Mouse (Mus musculus): ENCODE measurements around the gene Tyw3. TPM values are rescaled to one million over a fixed set of nuclear protein-coding genes. Genes with fewer than 3 reads are reported as not detected.
A peak's percentile ranks its signal among the peaks of the same experiment; 100 is the strongest.
"Not testable (repeated sequence)": the region's sequence is repeated elsewhere in the genome, so short reads cannot be mapped to it uniquely, and the experiment has no call there.

Tyw3 gene
- polyA plus RNA-seq (2012) = 0.13 and 0.17 TPM in 2 replicates

DNA sequence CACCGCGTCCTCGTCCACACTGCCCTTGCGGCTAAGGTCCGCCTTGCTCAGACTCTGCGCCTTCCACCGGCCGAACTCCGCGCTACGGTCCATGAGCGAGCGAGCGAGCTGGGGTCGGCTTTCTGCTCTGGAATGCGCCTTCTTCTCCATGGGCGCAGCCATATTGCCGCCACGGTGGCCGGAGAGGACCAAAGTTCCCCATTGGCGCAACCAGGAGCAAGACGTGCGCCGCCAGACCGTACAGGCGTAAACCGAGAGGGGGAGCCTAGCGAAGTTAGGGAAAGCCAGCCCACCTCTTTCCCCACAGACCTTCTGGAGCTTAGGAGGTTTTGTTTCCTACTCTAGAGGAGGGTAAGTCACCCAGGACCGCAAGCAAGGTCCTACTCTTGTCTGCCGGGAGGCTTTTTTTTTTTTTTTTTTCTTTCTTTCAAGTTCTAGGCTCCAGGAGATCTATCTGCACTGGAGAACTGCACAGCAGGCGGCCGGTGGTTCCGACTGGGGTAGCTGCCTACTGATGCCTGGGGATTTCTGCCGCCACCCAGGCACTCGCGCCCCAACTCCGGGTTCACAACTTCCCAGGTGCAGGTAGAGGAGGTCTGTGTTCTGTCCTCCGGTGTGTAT, at the start of gene Tyw3:
Tyw3 (minus strand) TSS at position 171 of the 621 bp plus-strand sequence.
- Histone ChIP-seq H3K27me3 (ENCODE audit: control insufficient read depth) (no peaks in the 10 kb centered on the region), H3K9me3 (ENCODE audit: control insufficient read depth, low read length) (no peaks in the 10 kb centered on the region), H3K4me1 (ENCODE audit: control insufficient read depth) (peaks cover 17% of the 10 kb centered on the region), H3K4me3 (replicated peaks) (peak within 1 kb of the TSS; percentile 78), H3K36me3 (ENCODE audit: control insufficient read depth) (peaks cover 20% of the 10 kb centered on the region)
- TF ChIP-seq TAL1 (IDR thresholded peaks at IDR 0.05; ENCODE audit: low read length) (no peak), GATA1 (IDR thresholded peaks at IDR 0.05; ENCODE audit: low read length) (no peak)

DNA sequence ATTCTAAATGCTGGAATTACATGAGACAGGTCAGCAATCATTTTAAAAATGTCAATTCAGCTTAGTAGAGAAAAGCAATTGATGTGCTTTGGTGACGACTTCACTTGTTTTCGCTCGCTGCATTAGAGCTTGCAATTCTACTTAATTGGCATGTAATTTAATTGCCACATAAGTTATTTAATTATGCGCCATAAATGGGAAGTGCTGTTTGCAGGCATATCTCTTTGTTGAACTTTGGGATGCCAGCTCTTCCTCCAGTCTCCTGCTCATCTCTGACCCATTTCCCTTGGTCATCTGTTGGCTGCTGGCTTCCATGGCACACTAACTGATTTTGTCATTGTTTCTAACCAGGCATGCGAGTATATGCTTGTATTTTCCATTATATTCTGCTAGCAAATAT, 36.2 kb upstream of the Tyw3 start:
- TF ChIP-seq GATA1 (IDR thresholded peaks at IDR 0.05; ENCODE audit: low read length) (no peak), TAL1 (IDR thresholded peaks at IDR 0.05; ENCODE audit: low read length) (no peak)
- Histone ChIP-seq H3K4me3 (replicated peaks) (no peak overlapping the region), H3K4me1 (ENCODE audit: control insufficient read depth) (peaks cover 6% of the 10 kb centered on the region), H3K27me3 (ENCODE audit: control insufficient read depth) (no peaks in the 10 kb centered on the region), H3K36me3 (ENCODE audit: control insufficient read depth) (no peaks in the 10 kb centered on the region), H3K9me3 (ENCODE audit: control insufficient read depth, low read length) (peaks cover 4% of the 10 kb centered on the region)

DNA sequence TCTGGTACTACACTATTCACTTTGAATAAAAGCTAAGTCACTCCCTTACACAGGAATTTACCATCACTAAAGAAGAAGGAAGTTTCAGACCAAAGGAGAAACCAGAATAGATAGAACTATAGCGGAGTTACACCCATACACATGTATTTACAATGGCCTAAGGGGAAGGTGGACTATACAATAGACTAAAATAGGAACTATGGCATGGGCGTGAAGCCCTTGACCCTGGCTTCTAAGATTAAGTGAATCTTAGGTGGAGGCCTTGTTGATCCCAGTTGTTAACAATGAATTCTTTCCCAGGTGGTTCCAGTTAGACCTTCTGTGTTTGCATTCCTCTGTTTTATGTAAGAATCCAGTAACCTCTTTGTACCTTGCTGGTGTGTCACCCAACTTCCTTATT, 34.4 kb upstream of the Tyw3 start:
- H3K36me3 ChIP-seq (ENCODE audit: control insufficient read depth); H3K9me3 ChIP-seq (ENCODE audit: control insufficient read depth, low read length); H3K4me3 ChIP-seq (replicated peaks); H3K27me3 ChIP-seq (ENCODE audit: control insufficient read depth); H3K4me1 ChIP-seq (ENCODE audit: control insufficient read depth): not testable (repeated sequence)

DNA sequence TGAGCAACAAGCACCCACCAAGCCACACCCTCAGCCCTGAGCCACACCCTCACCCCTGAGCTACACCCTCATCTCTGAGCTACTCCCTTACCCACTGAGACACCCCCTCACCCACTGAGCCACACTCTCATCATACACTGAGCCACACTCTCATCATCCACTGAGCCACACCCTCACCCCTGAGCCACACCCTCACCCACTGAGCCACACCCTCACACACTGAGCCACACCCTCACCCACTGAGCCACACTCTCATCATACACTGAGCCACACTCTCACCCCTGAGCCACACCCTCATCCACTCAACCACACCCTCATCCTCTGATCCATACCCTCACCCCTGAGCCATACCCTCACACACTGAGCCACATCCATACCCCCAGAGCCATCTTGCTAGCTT, 31.4 kb upstream of the Tyw3 start:
- Histone ChIP-seq H3K27me3 (ENCODE audit: control insufficient read depth) (no peaks in the 10 kb centered on the region), H3K4me3 (replicated peaks) (no peak overlapping the region), H3K4me1 (ENCODE audit: control insufficient read depth) (peaks cover 8% of the 10 kb centered on the region), H3K36me3 (ENCODE audit: control insufficient read depth) (peaks cover 2% of the 10 kb centered on the region; the same call in 1 of the 2 replicates), H3K9me3 (ENCODE audit: control insufficient read depth, low read length) (peaks cover 5% of the 10 kb centered on the region)
- TF ChIP-seq GATA1 (IDR thresholded peaks at IDR 0.05; ENCODE audit: low read length) = no peak
- TF ChIP-seq TAL1 (IDR thresholded peaks at IDR 0.05; ENCODE audit: low read length) = no peak

DNA sequence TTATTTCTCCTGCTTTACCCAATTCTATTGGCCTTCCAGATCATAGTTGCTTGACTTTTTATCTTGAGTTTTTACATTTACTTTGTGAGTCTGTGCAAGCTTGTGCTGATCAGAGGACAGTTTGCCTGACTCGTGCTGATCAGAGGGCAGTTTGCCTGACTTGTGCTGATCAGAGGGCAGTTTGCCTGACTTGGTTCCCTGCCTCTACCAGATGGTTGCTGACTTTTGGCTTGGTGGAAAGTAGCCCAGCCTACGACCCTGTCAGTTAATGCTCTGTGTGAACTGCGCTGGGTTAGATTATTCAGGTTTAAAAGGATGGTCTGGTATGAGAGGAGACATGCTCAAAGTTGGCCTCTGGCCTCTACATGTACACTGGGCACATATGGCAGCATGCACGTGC, 19.2 kb upstream of the Tyw3 start:
- Histone ChIP-seq H3K36me3 (ENCODE audit: control insufficient read depth) (peaks cover 39% of the 10 kb centered on the region), H3K9me3 (ENCODE audit: control insufficient read depth, low read length) (no peaks in the 10 kb centered on the region), H3K4me3 (replicated peaks) (no peak overlapping the region), H3K4me1 (ENCODE audit: control insufficient read depth) (no peaks in the 10 kb centered on the region), H3K27me3 (ENCODE audit: control insufficient read depth) (no peaks in the 10 kb centered on the region)
- TF ChIP-seq TAL1 (IDR thresholded peaks at IDR 0.05; ENCODE audit: low read length) (no peak), GATA1 (IDR thresholded peaks at IDR 0.05; ENCODE audit: low read length) (no peak)

DNA sequence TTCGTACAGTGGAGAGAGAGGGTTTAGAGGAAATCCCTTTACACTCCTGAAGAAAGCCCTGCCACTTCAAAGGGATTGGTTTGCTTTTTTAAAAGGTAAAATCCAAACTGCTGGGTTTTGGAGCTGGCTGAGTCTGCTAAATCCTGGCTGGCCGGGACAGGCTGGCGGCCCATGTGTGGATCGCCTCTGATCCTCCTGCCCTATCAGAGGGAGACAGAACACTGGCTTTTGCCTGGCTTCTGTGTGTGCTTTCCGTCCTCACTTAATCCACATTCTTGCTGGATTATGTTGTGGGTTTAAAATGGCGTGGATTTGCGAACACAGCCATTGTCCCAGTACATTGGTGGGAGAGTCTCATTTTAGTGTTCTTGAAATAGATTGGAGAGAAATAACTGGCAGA, 18.4 kb upstream of the Tyw3 start:
- no peak overlapping the region for H3K4me3 ChIP-seq (replicated peaks)
- no peaks in the 10 kb centered on the region for H3K27me3 ChIP-seq (ENCODE audit: control insufficient read depth)
- no peak for TF ChIP-seq GATA1 (IDR thresholded peaks at IDR 0.05; ENCODE audit: low read length)
- no peak for TF ChIP-seq TAL1 (IDR thresholded peaks at IDR 0.05; ENCODE audit: low read length)
- H3K36me3 ChIP-seq (ENCODE audit: control insufficient read depth) = peaks cover 39% of the 10 kb centered on the region
- no peaks in the 10 kb centered on the region for H3K4me1 ChIP-seq (ENCODE audit: control insufficient read depth)
- no peaks in the 10 kb centered on the region for H3K9me3 ChIP-seq (ENCODE audit: control insufficient read depth, low read length)

DNA sequence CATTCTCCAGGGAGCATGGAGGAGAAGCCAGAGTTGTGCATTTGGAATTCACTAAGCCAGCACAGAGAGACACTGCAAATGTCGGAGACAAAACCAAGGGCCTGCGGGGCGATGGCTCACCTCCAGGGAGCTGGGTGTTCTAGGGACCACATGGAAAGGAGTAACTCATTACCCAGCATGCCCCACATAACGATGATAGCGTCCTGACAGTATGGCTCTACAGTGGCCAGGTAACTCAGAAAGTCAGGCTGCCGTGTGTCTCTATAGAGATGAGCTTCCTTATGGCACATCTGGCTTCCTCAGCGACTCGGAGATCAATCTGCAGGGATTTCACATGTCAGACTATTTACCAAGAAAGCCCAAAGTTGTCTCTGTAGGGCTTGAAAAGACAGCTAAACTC, 17.9 kb upstream of the Tyw3 start:
- Histone ChIP-seq H3K36me3 (ENCODE audit: control insufficient read depth) (peaks cover 38% of the 10 kb centered on the region), H3K4me3 (replicated peaks) (no peak overlapping the region), H3K9me3 (ENCODE audit: control insufficient read depth, low read length) (no peaks in the 10 kb centered on the region), H3K27me3 (ENCODE audit: control insufficient read depth) (no peaks in the 10 kb centered on the region), H3K4me1 (ENCODE audit: control insufficient read depth) (no peaks in the 10 kb centered on the region)
- TF ChIP-seq TAL1 (IDR thresholded peaks at IDR 0.05; ENCODE audit: low read length) = no peak
- TF ChIP-seq GATA1 (IDR thresholded peaks at IDR 0.05; ENCODE audit: low read length) = no peak

DNA sequence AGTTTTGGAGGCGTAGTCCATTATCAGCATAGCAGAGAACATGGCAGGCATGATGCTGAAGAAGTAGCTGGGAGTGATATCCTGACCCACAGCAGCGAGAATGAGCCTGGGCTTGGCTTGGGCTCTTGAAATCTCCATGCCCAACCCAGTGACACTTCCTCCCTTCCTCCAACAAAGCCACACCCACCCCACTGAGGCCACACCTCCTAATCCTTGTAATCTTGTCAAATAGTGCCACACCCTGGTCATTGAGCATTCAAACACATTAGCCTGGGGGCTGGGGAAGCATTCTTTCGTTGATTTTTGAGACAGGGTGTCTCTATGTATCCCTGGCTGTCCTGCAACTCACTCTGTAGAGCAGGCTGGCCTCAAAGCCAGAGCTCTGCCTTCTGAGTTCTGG, 15.0 kb upstream of the Tyw3 start:
- Histone ChIP-seq H3K4me3 (replicated peaks) (no peak overlapping the region), H3K4me1 (ENCODE audit: control insufficient read depth) (no peaks in the 10 kb centered on the region), H3K9me3 (ENCODE audit: control insufficient read depth, low read length) (peaks cover 2% of the 10 kb centered on the region; the same call in 1 of the 2 replicates), H3K36me3 (ENCODE audit: control insufficient read depth) (peaks cover 36% of the 10 kb centered on the region), H3K27me3 (ENCODE audit: control insufficient read depth) (no peaks in the 10 kb centered on the region)
- no peak for TF ChIP-seq TAL1 (IDR thresholded peaks at IDR 0.05; ENCODE audit: low read length)
- no peak for TF ChIP-seq GATA1 (IDR thresholded peaks at IDR 0.05; ENCODE audit: low read length)

DNA sequence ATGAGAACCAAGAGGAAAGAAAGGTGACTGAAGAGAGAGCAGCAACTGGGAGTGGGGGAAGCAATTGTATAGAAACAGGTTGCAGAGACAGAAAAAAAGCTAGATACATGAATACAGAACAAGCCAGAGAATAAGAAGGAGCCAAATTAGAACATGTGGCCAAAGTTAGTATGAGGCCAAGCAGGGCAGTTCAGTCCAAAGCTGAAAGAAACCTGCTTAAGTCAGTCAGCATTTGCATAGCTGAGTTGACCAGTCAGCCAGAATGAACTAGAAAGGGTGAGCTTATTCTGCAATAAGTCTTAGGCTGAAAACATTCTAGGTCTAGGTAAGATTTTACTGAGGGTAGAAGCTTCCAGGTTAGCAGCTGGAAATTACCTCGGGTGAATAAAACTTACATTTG, 11.0 kb upstream of the Tyw3 start:
- Histone ChIP-seq H3K9me3 (ENCODE audit: control insufficient read depth, low read length) (peaks cover 2% of the 10 kb centered on the region; the same call in 1 of the 2 replicates), H3K27me3 (ENCODE audit: control insufficient read depth) (no peaks in the 10 kb centered on the region), H3K36me3 (ENCODE audit: control insufficient read depth) (peaks cover 32% of the 10 kb centered on the region), H3K4me3 (replicated peaks) (no peak overlapping the region), H3K4me1 (ENCODE audit: control insufficient read depth) (no peaks in the 10 kb centered on the region)
- TF ChIP-seq TAL1 (IDR thresholded peaks at IDR 0.05; ENCODE audit: low read length) (no peak), GATA1 (IDR thresholded peaks at IDR 0.05; ENCODE audit: low read length) (no peak)

DNA sequence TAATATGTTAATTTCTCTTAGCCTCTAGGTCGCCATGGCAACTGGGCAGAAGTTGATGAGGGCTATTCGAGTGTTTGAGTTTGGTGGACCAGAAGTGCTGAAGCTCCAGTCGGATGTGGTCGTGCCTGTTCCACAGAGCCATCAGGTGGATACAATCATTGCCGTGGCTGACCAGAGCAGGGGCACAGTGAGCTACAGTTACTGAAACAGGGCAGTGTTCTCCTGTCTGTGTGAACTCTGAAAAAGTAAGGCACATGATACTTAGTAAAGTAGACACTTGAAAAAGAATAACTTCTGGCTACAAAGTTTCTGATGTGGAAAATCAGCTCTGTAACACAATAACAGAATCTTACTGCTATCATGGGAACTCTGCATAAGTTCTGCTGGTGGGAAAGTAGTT, 8.0 kb upstream of the Tyw3 start:
- no peaks in the 10 kb centered on the region for H3K4me1 ChIP-seq (ENCODE audit: control insufficient read depth)
- H3K4me3 ChIP-seq (replicated peaks) = no peak overlapping the region
- peaks cover 21% of the 10 kb centered on the region for H3K36me3 ChIP-seq (ENCODE audit: control insufficient read depth)
- TF ChIP-seq TAL1 (IDR thresholded peaks at IDR 0.05; ENCODE audit: low read length) (no peak), GATA1 (IDR thresholded peaks at IDR 0.05; ENCODE audit: low read length) (no peak)
- peaks cover 2% of the 10 kb centered on the region; the same call in 1 of the 2 replicates for H3K9me3 ChIP-seq (ENCODE audit: control insufficient read depth, low read length)
- no peaks in the 10 kb centered on the region for H3K27me3 ChIP-seq (ENCODE audit: control insufficient read depth)
